Mouse (Mus musculus): ENCODE data around the gene Kdm7a. TPM values are rescaled to one million over a fixed set of nuclear protein-coding genes. Genes with fewer than 3 reads are reported as not detected.

Gene Kdm7a
- total RNA-seq, 2 experiments from 2014 or later, result 47.7 to 54.5 TPM

GRCm38 (mm10) chr6:39226610-39226955 is 20.0 kb upstream of the Kdm7a start:
- DNase-seq (ENCODE audit: low spot score in 2 of 2), result no peak
- Histone ChIP-seq H3K27ac (peak overlapping the region; percentile 80), H3K4me3 (no peak overlapping the region; the same call in 1 of the 2 replicates)
- no peak for TF ChIP-seq CTCF (conservative IDR thresholded peaks at IDR 0.05)

GRCm38 (mm10) chr6:39225876-39226609 is 19.5 kb upstream of the Kdm7a start:
- no peak overlapping the region; the same call in 1 of the 2 replicates for H3K4me3 ChIP-seq
- DNase-seq (ENCODE audit: low spot score in 2 of 2), result peak in 1 of 2 experiments; percentile 43
- peak overlapping the region; percentile 80 for H3K27ac ChIP-seq
- no peak for TF ChIP-seq CTCF (conservative IDR thresholded peaks at IDR 0.05)

GRCm38 (mm10) chr6:39223328-39223885 is 16.8 kb upstream of the Kdm7a start:
- no peak for TF ChIP-seq CTCF (conservative IDR thresholded peaks at IDR 0.05)
- no peak overlapping the region for H3K27ac ChIP-seq
- no peak overlapping the region for H3K4me3 ChIP-seq
- no peak for DNase-seq (ENCODE audit: low spot score in 2 of 2)

- DNase-seq (ENCODE audit: low spot score in 2 of 2), result no peak
Observed at GRCm38 (mm10) chr6:39222487-39222886, 15.9 kb upstream of the Kdm7a start.

GRCm38 (mm10) chr6:39217961-39218360 is 11.4 kb upstream of the Kdm7a start:
- no peak overlapping the region for H3K27ac ChIP-seq
- no peak for TF ChIP-seq CTCF (conservative IDR thresholded peaks at IDR 0.05)
- no peak for DNase-seq (ENCODE audit: low spot score in 2 of 2)
- H3K4me3 ChIP-seq, result no peak overlapping the region

More at GRCm38 (mm10) chr6:39222487-39222886, 15.9 kb upstream of the Kdm7a start:
- H3K27ac ChIP-seq, result no peak overlapping the region
- no peak overlapping the region for H3K4me3 ChIP-seq
- no peak for TF ChIP-seq CTCF (conservative IDR thresholded peaks at IDR 0.05)

- no peak overlapping the region for H3K27ac ChIP-seq
- no peak overlapping the region for H3K4me3 ChIP-seq
- TF ChIP-seq CTCF (conservative IDR thresholded peaks at IDR 0.05), result no peak
- DNase-seq (ENCODE audit: low spot score in 2 of 2), result no peak
Observed at GRCm38 (mm10) chr6:39217138-39217537, 10.5 kb upstream of the Kdm7a start.

GRCm38 (mm10) chr6:39214949-39215606 is 8.5 kb upstream of the Kdm7a start:
- TF ChIP-seq CTCF (conservative IDR thresholded peaks at IDR 0.05), result no peak
- DNase-seq (ENCODE audit: low spot score in 2 of 2), result no peak
- H3K4me3 ChIP-seq, result no peak overlapping the region
- no peak overlapping the region for H3K27ac ChIP-seq

GRCm38 (mm10) chr6:39209677-39210076 is 3.1 kb upstream of the Kdm7a start:
- TF ChIP-seq CTCF (conservative IDR thresholded peaks at IDR 0.05), result no peak
- peak in 1 of 2 experiments; percentile 42 for DNase-seq (ENCODE audit: low spot score in 2 of 2)
- Histone ChIP-seq H3K4me3 (no peak overlapping the region), H3K27ac (no peak overlapping the region)

GRCm38 (mm10) chr6:39208181-39208580 is 1.6 kb upstream of the Kdm7a start:
- no peak for TF ChIP-seq CTCF (conservative IDR thresholded peaks at IDR 0.05)
- DNase-seq (ENCODE audit: low spot score in 2 of 2), result no peak
- Histone ChIP-seq H3K27ac (no peak overlapping the region), H3K4me3 (no peak overlapping the region)

GRCm38 (mm10) chr6:39205650-39206580 is 674 bp downstream of the Kdm7a start:
- Histone ChIP-seq H3K27ac (peak overlapping the region; percentile 98), H3K4me3 (peak overlapping the region; percentile 81)
- DNase-seq (ENCODE audit: low spot score in 2 of 2), result peak in 1 of 2 experiments; percentile 11
- TF ChIP-seq CTCF (conservative IDR thresholded peaks at IDR 0.05), result no peak

- peak; percentile 86 for TF ChIP-seq CTCF (conservative IDR thresholded peaks at IDR 0.05)
- H3K27ac ChIP-seq, result peak overlapping the region; percentile 98
- H3K4me3 ChIP-seq, result peak overlapping the region; percentile 81
- peak in 1 of 2 experiments; percentile 63 for DNase-seq (ENCODE audit: low spot score in 2 of 2)
Observed at GRCm38 (mm10) chr6:39205064-39205649, 1.4 kb downstream of the Kdm7a start.

GRCm38 (mm10) chr6:39204444-39204843 is 2.1 kb downstream of the Kdm7a start:
- no peak for DNase-seq (ENCODE audit: low spot score in 2 of 2)
- Histone ChIP-seq H3K4me3 (peak overlapping the region; percentile 81), H3K27ac (peak overlapping the region; percentile 98; the same call in 1 of the 2 replicates)
- no peak for TF ChIP-seq CTCF (conservative IDR thresholded peaks at IDR 0.05)
